In genomic region chr15:78368926-78369346, GRCm38 (mm10) we compare ENCODE assay signal across 8 mouse cellular contexts. TPM values are rescaled to one million over a fixed set of nuclear protein-coding genes. Genes with fewer than 3 reads are reported as not detected.
DNase-seq lines count a peak whose midpoint lies in the region; ATAC-seq and TF ChIP-seq lines count a peak whose summit lies in the region.

No protein-coding gene starts in this region.

- TF ChIP-seq EP300 in heart, postnatal 0 days (IDR thresholded peaks at IDR 0.05; ENCODE audit: low read depth): no peak

- 0 out of 2 replicates have a peak, but pooled peaks cover 8% of the 10 kb centered on the region for H3K4me1 ChIP-seq in midbrain, embryonic 10.5 days
- H3K4me1 ChIP-seq in midbrain, embryonic 16.5 days (ENCODE audit: control insufficient read depth, insufficient read depth, low read length): no peaks in the 10 kb centered on the region
- H3K4me1 ChIP-seq in heart, postnatal 0 days (ENCODE audit: control insufficient read depth, insufficient read depth): no peaks in the 10 kb centered on the region
- H3K4me1 ChIP-seq in liver, embryonic 12.5 days: no peaks in the 10 kb centered on the region
- peaks cover 4% of the 10 kb centered on the region; the same call in 1 of the 2 replicates for H3K4me1 ChIP-seq in olfactory bulb, adult 2 months (ENCODE audit: control insufficient read depth, insufficient read depth, low read length)

- no peak overlapping the region for H3K4me2 ChIP-seq in midbrain, embryonic 16.5 days (ENCODE audit: low read length)
- H3K4me2 ChIP-seq in heart, postnatal 0 days (ENCODE audit: low read depth, low read length): no peak overlapping the region
- H3K4me2 ChIP-seq in liver, embryonic 12.5 days: no peak overlapping the region

- H3K27ac ChIP-seq in midbrain, embryonic 10.5 days (replicated peaks): no peak overlapping the region
- H3K27ac ChIP-seq in midbrain, embryonic 16.5 days (ENCODE audit: low read length): no peak overlapping the region
- H3K27ac ChIP-seq in heart, postnatal 0 days (ENCODE audit: low read depth): no peak overlapping the region
- H3K27ac ChIP-seq in liver, embryonic 12.5 days: no peak overlapping the region
- H3K27ac ChIP-seq in olfactory bulb, adult 2 months (ENCODE audit: insufficient read depth, low read depth, low read length): no peak overlapping the region

- no peaks in the 10 kb centered on the region for H3K36me3 ChIP-seq in midbrain, embryonic 10.5 days
- no peaks in the 10 kb centered on the region for H3K36me3 ChIP-seq in midbrain, embryonic 16.5 days (ENCODE audit: control insufficient read depth, insufficient read depth, low read length)
- no peaks in the 10 kb centered on the region for H3K36me3 ChIP-seq in heart, postnatal 0 days (replicated peaks; ENCODE audit: control insufficient read depth, insufficient read depth, low read length)
- H3K36me3 ChIP-seq in liver, embryonic 12.5 days: no peaks in the 10 kb centered on the region

- peak; percentile 62 for DNase-seq in midbrain, embryonic 10.5 days (ENCODE audit: low spot score)
- DNase-seq in Muller cell, postnatal 12 days (ENCODE audit: inconsistent ontology term): peak; percentile 57
- DNase-seq in c-Kit-positive CD71-positive TER-119-positive erythroid progenitor cells, embryonic 14.5 days (ENCODE audit: low spot score): peak; percentile 29
- peak; percentile 23 for DNase-seq in heart, postnatal 0 days (ENCODE audit: low spot score)
- DNase-seq in right cerebral cortex, postnatal 25 days: no peak

- no peak for ATAC-seq in midbrain, embryonic 16.5 days
- peak; percentile 24; the same call in 1 of the 2 replicates for ATAC-seq in heart, postnatal 0 days (ENCODE audit: insufficient read depth, low read depth)
- ATAC-seq in liver, embryonic 12.5 days: peak; percentile 79

- H3K4me3 ChIP-seq in midbrain, embryonic 10.5 days: no peak overlapping the region
- no peak overlapping the region for H3K4me3 ChIP-seq in midbrain, embryonic 16.5 days (ENCODE audit: low read depth, low read length)
- H3K4me3 ChIP-seq in heart, postnatal 0 days (ENCODE audit: low read depth, low read length): no peak overlapping the region
- no peak overlapping the region for H3K4me3 ChIP-seq in liver, embryonic 12.5 days
- H3K4me3 ChIP-seq in olfactory bulb, adult 2 months (ENCODE audit: insufficient read depth, low read depth, low read length): no peak overlapping the region

- H3K9me3 ChIP-seq in midbrain, embryonic 10.5 days (replicated peaks): no peaks in the 10 kb centered on the region
- no peaks in the 10 kb centered on the region for H3K9me3 ChIP-seq in midbrain, embryonic 16.5 days (replicated peaks; ENCODE audit: control insufficient read depth, low read length, poor library complexity, severe bottlenecking)
- no peaks in the 10 kb centered on the region for H3K9me3 ChIP-seq in heart, postnatal 0 days (replicated peaks; ENCODE audit: control insufficient read depth, low read length)
- no peaks in the 10 kb centered on the region for H3K9me3 ChIP-seq in liver, embryonic 12.5 days (replicated peaks)

- no peak overlapping the region for H3K9ac ChIP-seq in midbrain, embryonic 16.5 days (ENCODE audit: low read depth, low read length)
- H3K9ac ChIP-seq in heart, postnatal 0 days (replicated peaks; ENCODE audit: low read depth, low read length): no peak overlapping the region
- H3K9ac ChIP-seq in liver, embryonic 12.5 days: no peak overlapping the region

- TF ChIP-seq POLR2A in olfactory bulb, adult 2 months (IDR thresholded peaks at IDR 0.05; ENCODE audit: insufficient read depth, low read depth, low read length): no peak

- peaks cover 35% of the 10 kb centered on the region for H3K27me3 ChIP-seq in midbrain, embryonic 10.5 days (ENCODE audit: low read depth, poor library complexity, severe bottlenecking)
- H3K27me3 ChIP-seq in midbrain, embryonic 16.5 days (ENCODE audit: control insufficient read depth, insufficient read depth, low read depth, low read length): no peaks in the 10 kb centered on the region; the same call in 1 of the 2 replicates
- H3K27me3 ChIP-seq in heart, postnatal 0 days (ENCODE audit: control insufficient read depth, insufficient read depth, low read length): peaks cover 14% of the 10 kb centered on the region
- H3K27me3 ChIP-seq in liver, embryonic 12.5 days (replicated peaks): peaks cover 21% of the 10 kb centered on the region

- WGBS in midbrain, embryonic 10.5 days: 16% methylated on average over 8 of the region's 8 CpGs
- WGBS in midbrain, embryonic 16.5 days: 15% methylated on average over 8 of the region's 8 CpGs
- WGBS in heart, postnatal 0 days: 4% methylated on average over 8 of the region's 8 CpGs
- WGBS in liver, embryonic 12.5 days (ENCODE audit: insufficient replicate concordance): 4% methylated on average over 8 of the region's 8 CpGs
- WGBS in olfactory bulb, adult 2 months: 11% methylated on average over 8 of the region's 8 CpGs

- TF ChIP-seq CTCF in heart, postnatal 0 days (IDR thresholded peaks at IDR 0.05; ENCODE audit: low read depth): peak; percentile 68
- peak; percentile 87 for TF ChIP-seq CTCF in olfactory bulb, adult 2 months (IDR thresholded peaks at IDR 0.05; ENCODE audit: insufficient read depth, low read depth, low read length)

RNA-seq across cellular contexts. Expression of gene Tex33, which starts 26.8 kb away (rescaled TPM):
- polyA plus RNA-seq in midbrain, embryonic 10.5 days (2016; fragmentation: Nextera tagmentation; extraction: Ambion mirVana): not detected in 2 replicates
- not detected in 2 replicates for polyA plus RNA-seq in midbrain, embryonic 16.5 days (2015; fragmentation: Nextera tagmentation; extraction: Ambion mirVana)
- not detected in 2 replicates for total RNA-seq in heart, postnatal 0 days (2014; rRNA removed; ENCODE audit: low replicate concordance)
- not detected in 2 replicates for polyA plus RNA-seq in heart, postnatal 0 days (2015; fragmentation: Nextera tagmentation; extraction: Ambion mirVana)
- not detected in 2 replicates for polyA plus RNA-seq in liver, embryonic 12.5 days (2016; fragmentation: Nextera tagmentation; extraction: Ambion mirVana)
- not detected in 2 replicates for polyA plus RNA-seq in olfactory bulb, adult 2 months (2012; ENCODE audit: insufficient read depth, insufficient read length, low replicate concordance, missing spikeins)

RNA-seq across cellular contexts. Expression of gene Tst, which starts 36.8 kb away (rescaled TPM):
- polyA plus RNA-seq in midbrain, embryonic 10.5 days (2016; fragmentation: Nextera tagmentation; extraction: Ambion mirVana): 8.1 and 9.8 TPM in 2 replicates
- polyA plus RNA-seq in midbrain, embryonic 16.5 days (2015; fragmentation: Nextera tagmentation; extraction: Ambion mirVana): 15.3 and 22.8 TPM in 2 replicates
- total RNA-seq in heart, postnatal 0 days (2014; rRNA removed; ENCODE audit: low replicate concordance): 42.4 and 50.9 TPM in 2 replicates
- 21.9 and 22.0 TPM in 2 replicates for polyA plus RNA-seq in heart, postnatal 0 days (2015; fragmentation: Nextera tagmentation; extraction: Ambion mirVana)
- polyA plus RNA-seq in liver, embryonic 12.5 days (2016; fragmentation: Nextera tagmentation; extraction: Ambion mirVana): 84.9 and 92.8 TPM in 2 replicates
- polyA plus RNA-seq in olfactory bulb, adult 2 months (2012; ENCODE audit: insufficient read depth, insufficient read length, low replicate concordance, missing spikeins): not detected in 2 replicates

RNA-seq across cellular contexts. Expression of gene Mpst, which starts 37.3 kb away (rescaled TPM):
- polyA plus RNA-seq in midbrain, embryonic 10.5 days (2016; fragmentation: Nextera tagmentation; extraction: Ambion mirVana): 0.61 and 1.6 TPM in 2 replicates
- polyA plus RNA-seq in midbrain, embryonic 16.5 days (2015; fragmentation: Nextera tagmentation; extraction: Ambion mirVana): 3.6 and 4.3 TPM in 2 replicates
- 40.0 and 52.2 TPM in 2 replicates for total RNA-seq in heart, postnatal 0 days (2014; rRNA removed; ENCODE audit: low replicate concordance)
- 1.1 and 1.2 TPM in 2 replicates for polyA plus RNA-seq in heart, postnatal 0 days (2015; fragmentation: Nextera tagmentation; extraction: Ambion mirVana)
- 3.5 and 4.8 TPM in 2 replicates for polyA plus RNA-seq in liver, embryonic 12.5 days (2016; fragmentation: Nextera tagmentation; extraction: Ambion mirVana)
- polyA plus RNA-seq in olfactory bulb, adult 2 months (2012; ENCODE audit: insufficient read depth, insufficient read length, low replicate concordance, missing spikeins): not detected in 2 replicates

RNA-seq across cellular contexts. Expression of gene Csf2rb, which starts 43.4 kb away (rescaled TPM):
- polyA plus RNA-seq in midbrain, embryonic 10.5 days (2016; fragmentation: Nextera tagmentation; extraction: Ambion mirVana): 2.7 and 3.5 TPM in 2 replicates
- polyA plus RNA-seq in midbrain, embryonic 16.5 days (2015; fragmentation: Nextera tagmentation; extraction: Ambion mirVana): 0.35 and 0.48 TPM in 2 replicates
- total RNA-seq in heart, postnatal 0 days (2014; rRNA removed; ENCODE audit: low replicate concordance): 3.5 and 3.7 TPM in 2 replicates
- polyA plus RNA-seq in heart, postnatal 0 days (2015; fragmentation: Nextera tagmentation; extraction: Ambion mirVana): 0.77 and 0.79 TPM in 2 replicates
- 3.6 and 3.9 TPM in 2 replicates for polyA plus RNA-seq in liver, embryonic 12.5 days (2016; fragmentation: Nextera tagmentation; extraction: Ambion mirVana)
- not detected in 2 replicates for polyA plus RNA-seq in olfactory bulb, adult 2 months (2012; ENCODE audit: insufficient read depth, insufficient read length, low replicate concordance, missing spikeins)

RNA-seq across cellular contexts. Expression of gene Kctd17, which starts 59.4 kb away (rescaled TPM):
- 64.0 and 68.3 TPM in 2 replicates for polyA plus RNA-seq in midbrain, embryonic 10.5 days (2016; fragmentation: Nextera tagmentation; extraction: Ambion mirVana)
- 152 and 156 TPM in 2 replicates for polyA plus RNA-seq in midbrain, embryonic 16.5 days (2015; fragmentation: Nextera tagmentation; extraction: Ambion mirVana)
- 38.4 and 49.8 TPM in 2 replicates for total RNA-seq in heart, postnatal 0 days (2014; rRNA removed; ENCODE audit: low replicate concordance)
- 15.7 and 17.8 TPM in 2 replicates for polyA plus RNA-seq in heart, postnatal 0 days (2015; fragmentation: Nextera tagmentation; extraction: Ambion mirVana)
- polyA plus RNA-seq in liver, embryonic 12.5 days (2016; fragmentation: Nextera tagmentation; extraction: Ambion mirVana): 7.6 and 8.8 TPM in 2 replicates
- not detected in 2 replicates for polyA plus RNA-seq in olfactory bulb, adult 2 months (2012; ENCODE audit: insufficient read depth, insufficient read length, low replicate concordance, missing spikeins)
